Mouse (Mus musculus) bone marrow macrophage, adult 2 months (primary cell): ENCODE results near the gene Dnajc7.

ENCODE experiments used
- CTCF ChIP-seq: IDR thresholded peaks from 2 replicates; pipeline ENCODE4 v1.5.1; 2012; ENCODE audit warnings: low read depth, mild to moderate bottlenecking, low read length, moderate library complexity
- POLR2A ChIP-seq: IDR thresholded peaks from 2 replicates; pipeline ENCODE4 v1.6.1; 2012; ENCODE audit warnings: mild to moderate bottlenecking, low read depth, low read length, borderline replicate concordance

DNA sequence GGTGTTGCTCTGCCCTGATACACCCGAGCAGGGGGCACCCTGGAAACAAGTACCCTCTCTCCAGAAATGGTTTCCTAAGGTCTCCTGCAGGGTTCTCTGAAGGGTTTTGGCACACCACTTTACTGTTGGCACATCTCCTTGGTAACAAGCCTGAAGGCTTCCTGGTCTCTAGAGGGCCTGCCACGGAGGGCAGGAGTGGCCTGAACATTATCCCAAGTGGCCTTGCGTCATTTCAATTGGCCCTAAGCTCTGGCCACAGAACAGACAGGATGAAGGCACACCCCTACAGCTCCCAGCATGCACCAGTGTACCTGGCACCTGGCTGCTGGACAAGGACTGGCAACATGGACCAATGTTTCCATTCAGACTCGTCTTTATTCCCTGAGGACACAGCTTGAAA lies 67.1 kb downstream of the Dnajc7 start:
- TF ChIP-seq CTCF (no peak), POLR2A (no peak)
